Mouse (Mus musculus): ENCODE measurements around the gene Olfr1056.
"Not testable (repeated sequence)": the region's sequence is repeated elsewhere in the genome, so short reads cannot be mapped to it uniquely, and the experiment has no call there.

Olfr1056 gene

DNA sequence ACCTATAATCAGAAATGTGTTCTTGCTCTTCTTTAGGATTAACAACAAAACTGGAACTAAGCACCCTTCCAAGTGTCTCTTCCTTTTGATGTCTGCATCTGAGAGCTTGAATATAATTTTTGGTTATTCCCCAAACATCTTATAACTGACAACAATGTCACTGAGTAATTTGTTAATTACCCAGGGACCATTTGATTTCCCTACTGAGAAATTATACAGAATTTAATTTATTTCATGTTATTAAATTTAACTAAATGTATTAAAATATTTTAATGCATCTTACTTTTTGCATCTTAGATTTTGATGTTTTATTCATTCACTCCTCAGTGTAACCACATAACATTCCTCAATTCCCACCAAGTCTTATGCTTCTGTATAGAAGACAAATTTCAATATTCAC is at the start of gene Olfr1056:
Olfr1056 (minus strand) TSS at position 101 of the 400 bp plus-strand sequence.
- no peak for DNase-seq (ENCODE audit: low read depth)

DNA sequence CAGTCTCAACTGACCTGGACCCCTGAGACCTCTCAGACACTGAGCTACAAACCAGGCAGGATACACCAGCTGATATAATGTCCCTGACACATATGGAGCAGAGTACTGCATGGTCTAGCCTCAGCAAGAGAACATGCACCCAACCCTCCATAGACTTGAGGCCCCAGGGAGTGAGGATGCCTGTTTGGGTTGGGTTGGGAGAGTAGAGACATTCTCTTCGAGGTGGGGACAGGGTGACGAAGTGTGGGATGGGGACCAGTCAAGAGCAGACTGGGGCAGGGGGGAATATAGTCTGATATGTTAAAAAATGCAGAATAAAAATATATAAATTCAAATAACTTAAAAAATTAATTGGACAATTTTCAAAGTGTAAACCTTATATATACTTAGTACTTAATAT is 32.8 kb upstream of the Olfr1056 start:
- no peak for DNase-seq (ENCODE audit: low read depth)

DNA sequence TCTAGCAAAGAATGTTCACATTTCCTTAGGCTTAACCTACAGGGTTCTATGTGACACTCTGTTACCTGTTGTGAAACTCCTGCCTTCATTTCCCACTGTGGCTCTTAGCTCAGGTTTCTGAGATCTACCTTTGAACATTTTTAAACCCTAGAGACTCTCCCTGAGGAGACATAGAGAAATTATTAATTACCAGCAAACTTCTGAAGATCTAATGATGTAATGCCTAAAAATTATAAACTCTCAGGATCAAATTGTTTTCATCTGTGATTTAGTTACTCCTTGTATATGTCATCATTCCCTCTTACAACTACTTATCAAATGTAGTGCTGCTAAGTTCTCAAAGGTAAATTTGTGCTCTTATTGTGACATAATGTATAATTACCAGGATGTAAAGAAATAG is 26.2 kb upstream of the Olfr1056 start, which contains the start of gene Olfr1058:
Olfr1058 (minus strand) TSS at position 101 of the 400 bp plus-strand sequence.
- not testable (repeated sequence) for DNase-seq (ENCODE audit: low read depth)

DNA sequence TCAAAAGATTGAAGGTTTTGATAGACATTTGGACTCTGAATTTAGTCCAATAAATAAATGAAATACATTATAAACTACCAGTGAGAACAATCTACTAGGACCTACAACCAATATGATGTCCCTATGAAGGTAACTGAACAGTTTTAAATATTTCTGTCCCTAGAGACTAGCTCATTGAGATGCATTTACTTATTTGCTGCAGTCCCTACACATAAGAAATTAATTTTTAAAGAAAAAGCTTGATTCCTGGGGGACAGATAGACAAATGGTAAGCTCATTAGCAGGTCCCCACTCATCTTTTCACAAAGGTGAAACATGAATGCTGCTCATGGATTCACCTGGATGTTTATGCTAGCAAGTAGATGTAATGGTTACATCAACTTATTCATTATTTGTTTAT is 16.0 kb upstream of the Olfr1056 start, which contains the start of gene Olfr1057:
Olfr1057 (minus strand) TSS at position 101 of the 400 bp plus-strand sequence.
- DNase-seq (ENCODE audit: low read depth): no peak

DNA sequence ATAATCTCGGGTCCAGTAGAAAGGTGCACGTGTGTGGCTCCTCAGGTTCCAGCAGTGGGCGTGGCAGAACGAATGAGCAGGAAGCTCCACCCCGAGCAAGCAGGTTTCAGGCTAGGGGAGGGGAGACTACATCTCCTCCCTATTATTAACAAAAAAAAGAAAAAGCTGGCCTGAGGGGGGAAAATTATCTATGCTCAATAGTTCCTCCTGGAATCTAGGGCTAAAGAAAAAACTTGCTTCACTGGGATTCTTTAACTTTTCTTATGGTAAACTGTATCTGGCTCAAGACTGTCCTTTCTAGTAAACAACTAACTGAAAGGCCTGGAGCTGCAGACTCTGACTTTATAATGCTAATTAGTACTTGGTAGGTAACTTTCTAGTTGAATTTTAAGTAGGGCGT is 4.1 kb upstream of the Olfr1056 start:
- not testable (repeated sequence) for DNase-seq (ENCODE audit: low read depth)

DNA sequence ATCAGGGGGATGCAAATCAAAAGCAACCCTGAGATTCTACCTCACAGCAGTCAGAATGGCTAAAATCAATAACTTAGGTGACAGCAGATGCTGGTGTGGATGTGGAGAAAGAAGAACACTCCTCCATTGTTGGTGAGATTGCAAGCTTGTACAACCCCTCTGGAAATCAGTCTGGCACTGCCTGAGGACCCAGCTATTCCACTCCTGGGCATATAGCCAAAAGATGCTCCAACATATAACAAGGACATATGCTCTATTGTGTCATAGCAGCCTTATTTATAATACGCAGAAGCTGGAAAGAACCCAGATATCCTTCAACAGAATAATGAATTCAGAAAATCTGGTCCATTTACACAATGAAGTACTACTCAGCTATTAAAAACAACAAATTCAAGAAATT is 10.5 kb downstream of the Olfr1056 start:
- not testable (repeated sequence) for DNase-seq (ENCODE audit: low read depth)

DNA sequence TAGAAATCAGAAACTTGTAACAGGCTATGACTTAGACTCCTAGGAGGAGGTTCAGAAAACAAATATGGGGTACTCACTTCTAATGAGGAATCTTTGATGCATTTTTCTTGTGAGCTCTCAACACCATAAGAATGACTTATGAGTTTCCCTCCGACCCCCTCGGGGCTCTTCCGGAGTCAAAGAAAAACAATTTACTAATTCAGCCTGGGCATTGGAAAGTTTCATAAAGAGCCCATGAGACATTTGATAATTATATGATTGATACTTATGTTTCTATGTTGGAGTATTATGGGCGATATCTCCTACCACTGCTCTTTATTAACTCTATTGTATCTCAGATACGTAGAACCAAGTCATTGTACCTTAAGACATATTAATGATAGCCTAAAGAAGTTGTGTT is 12.1 kb downstream of the Olfr1056 start, which contains the start of gene Olfr1055:
Olfr1055 (minus strand) TSS at position 101 of the 400 bp plus-strand sequence.
- no peak for DNase-seq (ENCODE audit: low read depth)

DNA sequence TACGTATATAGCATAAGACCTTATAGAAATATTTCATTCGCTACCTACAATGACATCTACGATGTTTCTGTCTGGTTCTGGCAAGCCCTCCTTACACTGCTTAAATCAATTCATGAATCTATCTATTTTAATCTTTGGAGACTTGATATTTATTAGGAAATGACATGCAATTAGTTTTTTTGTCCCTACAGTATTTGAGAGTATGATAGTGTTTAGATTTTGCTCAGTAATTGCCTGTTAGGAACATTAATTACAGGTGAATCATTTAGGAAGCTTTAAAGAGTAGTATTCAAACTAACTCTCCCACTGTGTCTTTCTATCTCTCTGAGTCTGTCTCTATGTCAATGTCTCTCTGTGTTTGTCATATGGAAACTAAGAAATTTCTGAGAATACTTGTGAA is 26.9 kb downstream of the Olfr1056 start, which contains the start of gene Olfr1054:
Olfr1054 (minus strand) TSS at position 101 of the 400 bp plus-strand sequence.
- no peak for DNase-seq (ENCODE audit: low read depth)

DNA sequence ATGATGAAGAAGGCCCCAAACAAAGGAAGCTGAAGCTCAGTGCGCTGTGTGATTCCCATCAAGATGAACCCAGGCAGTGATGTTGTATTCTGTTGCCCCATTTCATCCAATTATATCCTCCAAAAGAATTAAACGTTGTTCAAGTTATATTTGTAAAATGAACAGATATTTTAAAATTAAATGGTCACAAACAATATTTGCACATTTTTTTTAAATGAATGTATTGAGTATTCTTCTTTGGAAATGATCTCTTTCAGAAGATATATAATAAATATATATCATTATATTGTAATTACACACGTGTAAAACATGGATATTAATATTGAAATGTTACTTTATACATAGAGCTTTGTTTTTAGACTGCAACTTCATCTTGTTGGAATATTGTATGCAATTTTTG is 47.1 kb downstream of the Olfr1056 start, which contains the start of gene Olfr1053:
Olfr1053 (minus strand) TSS at position 101 of the 400 bp plus-strand sequence.
- no peak for DNase-seq (ENCODE audit: low read depth)
